ENCODE assay signal across 10 mouse cellular contexts in genomic region chr11:49248226-49248973, GRCm38 (mm10). TPM values are rescaled to one million over a fixed set of nuclear protein-coding genes. Genes with fewer than 3 reads are reported as not detected.
DNase-seq lines count a peak whose midpoint lies in the region; ATAC-seq and TF ChIP-seq lines count a peak whose summit lies in the region.
"Had no signal": no experiment of that assay in that cellular context is flagged by ENCODE, and none has a peak within 500 bp of the region (broad histone marks: within the 10 kb centered on the region; RNA-seq: fewer than 3 reads in every experiment).

No protein-coding gene starts in this region.

- no peaks in the 10 kb centered on the region for H3K27me3 ChIP-seq in heart, embryonic 15.5 days
- no peaks in the 10 kb centered on the region for H3K27me3 ChIP-seq in stomach, postnatal 0 days (ENCODE audit: control insufficient read depth, insufficient read depth, low read length)

- H3K4me2 ChIP-seq in heart, embryonic 15.5 days, result 0 out of 2 replicates have a peak overlapping the region, but pooled peaks have one; percentile 73
- H3K4me2 ChIP-seq in stomach, postnatal 0 days (replicated peaks; ENCODE audit: low read depth), result peak overlapping the region; percentile 2; the same call in 1 of the 2 replicates

- DNase-seq in gastrocnemius, postnatal 25 days, result peak; percentile 32
- no peak for DNase-seq in gastrocnemius, adult 8-10 months (ENCODE audit: low spot score in 2 of 2)
- DNase-seq in MN1 (ENCODE audit: low spot score), result peak; percentile 58
- peak; percentile 57 to 74 for DNase-seq in kidney, postnatal 4 days
- DNase-seq in stomach, postnatal 0 days (ENCODE audit: low spot score), result peak; percentile 46
- no peak for DNase-seq in layer of hippocampus, postnatal 36 days
- DNase-seq in cerebellum, adult 9-10 months, result no peak

- H3K27ac ChIP-seq in heart, embryonic 15.5 days, result peak overlapping the region; percentile 96
- H3K27ac ChIP-seq in stomach, postnatal 0 days (replicated peaks), result peak overlapping the region; percentile 98

- no peak for TF ChIP-seq CTCF in stomach, postnatal 0 days (IDR thresholded peaks at IDR 0.05; ENCODE audit: low read depth)

- WGBS in heart, embryonic 15.5 days, result 49% methylated on average over 6 of the region's 6 CpGs
- 20% methylated on average over 6 of the region's 6 CpGs for WGBS in stomach, postnatal 0 days

- TF ChIP-seq EP300 in stomach, postnatal 0 days (optimal IDR thresholded peaks at IDR 0.05), result peak; percentile 27

- H3K9ac ChIP-seq in heart, embryonic 15.5 days, result no peak overlapping the region
- 0 out of 2 replicates have a peak overlapping the region, but pooled peaks have one; percentile 23 for H3K9ac ChIP-seq in stomach, postnatal 0 days (ENCODE audit: low read length)

- peaks cover 3% of the 10 kb centered on the region; the same call in 1 of the 2 replicates for H3K36me3 ChIP-seq in heart, embryonic 15.5 days
- peaks cover 4% of the 10 kb centered on the region; the same call in 1 of the 2 replicates for H3K36me3 ChIP-seq in stomach, postnatal 0 days (ENCODE audit: control insufficient read depth, insufficient read depth, low read length)

- no peak overlapping the region for H3K4me3 ChIP-seq in heart, embryonic 15.5 days
- no peak overlapping the region for H3K4me3 ChIP-seq in stomach, postnatal 0 days (ENCODE audit: low read depth, low read length)

- peaks cover 67% of the 10 kb centered on the region for H3K4me1 ChIP-seq in heart, embryonic 15.5 days (replicated peaks)
- H3K4me1 ChIP-seq in stomach, postnatal 0 days (replicated peaks; ENCODE audit: control insufficient read depth, insufficient read depth), result peaks cover 33% of the 10 kb centered on the region

- H3K9me3 ChIP-seq in heart, embryonic 15.5 days (replicated peaks), result no peaks in the 10 kb centered on the region
- no peaks in the 10 kb centered on the region for H3K9me3 ChIP-seq in stomach, postnatal 0 days (ENCODE audit: control insufficient read depth, low read length)
- H3K9me3 ChIP-seq: G1E had no signal

- no peak for ATAC-seq in heart, embryonic 15.5 days (replicated peaks; ENCODE audit: insufficient number of reproducible peaks, insufficient read depth, low FRiP score, low read depth)
- no peak for ATAC-seq in stomach, postnatal 0 days (ENCODE audit: low FRiP score, low TSS enrichment)

RNA-seq across cellular contexts. Expression of gene Mgat1, which starts 4.4 kb away (rescaled TPM):
- 10 to 100 TPM; 33.7 to 33.9 TPM for total RNA-seq in gastrocnemius, postnatal 25 days (2021)
- 10 to 100 TPM; 39.4 to 56.8 (median 48.4) TPM for total RNA-seq in gastrocnemius, adult 8-10 months (2022)
- 41.7 and 54.8 TPM in 2 replicates for polyA plus RNA-seq in heart, embryonic 15.5 days (2015; fragmentation: Nextera tagmentation; extraction: Ambion mirVana)
- polyA plus RNA-seq in stomach, postnatal 0 days (2015; fragmentation: Nextera tagmentation; extraction: Ambion mirVana), result 42.7 and 43.4 TPM in 2 replicates
- total RNA-seq in layer of hippocampus, postnatal 36 days (2021), result 10 to 100 TPM; 52.0 to 54.4 TPM

RNA-seq across cellular contexts. Expression of gene Olfr1393, which starts 29.7 kb away (rescaled TPM):
- under 1 TPM in 1 of 2 experiments, not detected in 1; 0.08 TPM for total RNA-seq in gastrocnemius, postnatal 25 days (2021)
- total RNA-seq in gastrocnemius, adult 8-10 months (2022), result not detected
- 0.09 TPM in 1 of 2 replicates, not detected in the other for polyA plus RNA-seq in heart, embryonic 15.5 days (2015; fragmentation: Nextera tagmentation; extraction: Ambion mirVana)
- not detected in 2 replicates for polyA plus RNA-seq in stomach, postnatal 0 days (2015; fragmentation: Nextera tagmentation; extraction: Ambion mirVana)
- total RNA-seq in layer of hippocampus, postnatal 36 days (2021), result not detected
- polyA plus RNA-seq: erythroblast, embryonic 14.5 days; G1E had no signal

RNA-seq across cellular contexts. Expression of gene Olfr1392, which starts 36.7 kb away (rescaled TPM):
- total RNA-seq in gastrocnemius, postnatal 25 days (2021), result not detected
- total RNA-seq in gastrocnemius, adult 8-10 months (2022), result not detected
- polyA plus RNA-seq in heart, embryonic 15.5 days (2015; fragmentation: Nextera tagmentation; extraction: Ambion mirVana), result not detected in 2 replicates
- polyA plus RNA-seq in stomach, postnatal 0 days (2015; fragmentation: Nextera tagmentation; extraction: Ambion mirVana), result 0.10 TPM in 1 of 2 replicates, not detected in the other
- not detected for total RNA-seq in layer of hippocampus, postnatal 36 days (2021)
- polyA plus RNA-seq: erythroblast, embryonic 14.5 days; G1E had no signal

RNA-seq across cellular contexts. Expression of gene Zfp62, which starts 45.3 kb away (rescaled TPM):
- 10 to 100 TPM; 20.3 to 22.8 TPM for total RNA-seq in gastrocnemius, postnatal 25 days (2021)
- total RNA-seq in gastrocnemius, adult 8-10 months (2022), result 10 to 100 TPM; 24.4 to 29.9 (median 26.0) TPM
- 24.2 and 26.6 TPM in 2 replicates for polyA plus RNA-seq in heart, embryonic 15.5 days (2015; fragmentation: Nextera tagmentation; extraction: Ambion mirVana)
- 9.9 and 10.0 TPM in 2 replicates for polyA plus RNA-seq in stomach, postnatal 0 days (2015; fragmentation: Nextera tagmentation; extraction: Ambion mirVana)
- 10 to 100 TPM; 45.0 to 48.7 TPM for total RNA-seq in layer of hippocampus, postnatal 36 days (2021)

RNA-seq across cellular contexts. Expression of gene Olfr10, which starts 56.1 kb away (rescaled TPM):
- not detected for total RNA-seq in gastrocnemius, postnatal 25 days (2021)
- total RNA-seq in gastrocnemius, adult 8-10 months (2022), result not detected
- polyA plus RNA-seq in heart, embryonic 15.5 days (2015; fragmentation: Nextera tagmentation; extraction: Ambion mirVana), result not detected in 2 replicates
- polyA plus RNA-seq in stomach, postnatal 0 days (2015; fragmentation: Nextera tagmentation; extraction: Ambion mirVana), result not detected in 2 replicates
- not detected for total RNA-seq in layer of hippocampus, postnatal 36 days (2021)
- polyA plus RNA-seq: erythroblast, embryonic 14.5 days; G1E had no signal

Comparison
In these comparisons a context has a peak if more than half of its experiments do, and no peak if none do; other contexts are left out.
1. DNase-seq: peak in gastrocnemius, postnatal 25 days (single experiment), MN1 (single experiment), kidney, postnatal 4 days (2 of 2) and stomach, postnatal 0 days (single experiment); none in gastrocnemius, adult 8-10 months (0 of 2), layer of hippocampus, postnatal 36 days (0 of 2) and cerebellum, adult 9-10 months (single experiment).